Mouse (Mus musculus): ENCODE measurements around the gene Havcr2. TPM values are rescaled to one million over a fixed set of nuclear protein-coding genes. Genes with fewer than 3 reads are reported as not detected.
"Not testable (repeated sequence)": the region's sequence is repeated elsewhere in the genome, so short reads cannot be mapped to it uniquely, and the experiment has no call there.

Gene Havcr2
- polyA plus RNA-seq (2014; fragmentation: Nextera tagmentation; extraction: Ambion mirVana): 0.27 and 0.35 TPM in 2 replicates

DNA sequence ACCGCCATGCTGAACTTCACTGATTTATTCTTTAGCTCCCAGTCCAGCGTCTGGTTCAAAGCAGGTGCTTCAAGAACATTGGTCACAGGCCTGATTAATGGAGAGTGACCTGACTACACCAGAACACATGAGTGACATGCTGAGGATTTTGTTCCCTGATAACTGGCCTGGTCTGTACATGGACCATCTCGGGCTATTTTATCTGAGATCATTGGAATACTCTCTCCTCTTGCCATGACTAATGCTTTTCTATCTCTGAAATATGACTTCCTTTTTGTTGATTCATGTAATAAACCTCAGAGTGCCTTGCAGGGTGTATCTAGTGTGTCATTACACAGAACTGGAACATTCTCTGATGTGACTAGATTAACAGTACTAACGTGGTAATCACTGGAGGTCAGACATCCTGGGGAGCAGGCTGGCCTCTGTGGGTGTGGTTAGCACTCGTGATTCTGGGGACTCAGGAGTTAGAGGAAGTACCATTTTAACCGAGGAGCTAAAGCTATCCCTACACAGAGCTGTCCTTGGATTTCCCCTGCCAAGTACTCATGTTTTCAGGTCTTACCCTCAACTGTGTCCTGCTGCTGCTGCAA, at the start of gene Havcr2:
Havcr2 (plus strand) TSS at position 483 of the 593 bp plus-strand sequence.
- Histone ChIP-seq H3K4me2 (ENCODE audit: low read depth, low read length) (no peak within 1 kb of the TSS), H3K36me3 (ENCODE audit: control insufficient read depth, insufficient read depth, low read length) (no peaks in the 10 kb centered on the region), H3K9ac (replicated peaks; ENCODE audit: low read depth, low read length) (no peak within 1 kb of the TSS), H3K4me1 (ENCODE audit: control insufficient read depth, insufficient read depth, low read length) (no peaks in the 10 kb centered on the region), H3K4me3 (ENCODE audit: low read depth, low read length) (no peak within 1 kb of the TSS), H3K27ac (ENCODE audit: low read depth, low read length) (no peak within 1 kb of the TSS), H3K9me3 (ENCODE audit: control insufficient read depth, low read length) (no peaks in the 10 kb centered on the region), H3K27me3 (ENCODE audit: control insufficient read depth, insufficient read depth, low read length) (no peaks in the 10 kb centered on the region)
- no peak for ATAC-seq (ENCODE audit: low read depth)
- 79% methylated on average over 6 of the region's 6 CpGs for WGBS

DNA sequence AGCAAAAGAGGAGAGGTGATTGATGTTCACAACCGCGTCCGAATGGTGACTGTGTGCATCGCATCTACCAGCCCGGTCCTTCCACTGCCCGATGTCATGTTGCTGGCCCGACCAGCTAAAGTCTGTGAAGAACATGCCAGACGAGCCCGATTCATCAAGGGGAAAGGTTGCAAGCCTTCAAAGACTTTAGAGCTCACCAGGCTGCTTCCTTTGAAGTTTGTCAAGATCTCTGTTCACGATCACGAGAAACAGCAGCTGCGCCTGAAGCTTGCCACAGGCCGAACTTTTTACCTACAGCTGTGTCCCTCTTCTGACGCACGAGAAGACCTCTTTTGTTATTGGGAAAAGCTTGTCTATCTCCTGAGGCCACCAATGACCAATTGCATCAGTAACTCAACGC, 49.7 kb upstream of the Havcr2 start:
- no peak for ATAC-seq (ENCODE audit: low read depth)
- 84% methylated on average over 16 of the region's 16 CpGs for WGBS

DNA sequence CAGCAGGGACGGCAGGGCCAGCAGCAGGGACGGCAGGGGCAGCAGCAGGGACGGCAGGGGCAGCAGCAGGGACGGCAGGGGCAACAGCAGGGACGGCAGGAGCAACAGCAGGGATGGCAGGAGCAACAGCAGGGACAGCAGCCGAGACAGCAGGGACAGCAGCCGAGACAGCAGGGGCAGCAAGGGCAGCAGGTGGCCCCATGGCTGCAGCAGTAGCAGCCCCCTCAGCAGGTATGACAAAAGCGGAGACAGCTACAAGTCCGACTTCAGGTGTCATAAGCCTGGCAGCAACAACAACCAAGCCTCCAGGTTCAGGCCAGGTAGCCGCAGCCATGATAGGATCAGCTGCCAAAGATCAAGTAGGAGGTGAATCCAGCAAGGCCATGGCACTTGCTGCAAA, 48.0 kb upstream of the Havcr2 start:
- no peak overlapping the region for H3K9ac ChIP-seq (replicated peaks; ENCODE audit: low read depth, low read length)
- H3K27ac ChIP-seq (ENCODE audit: low read depth, low read length): no peak overlapping the region
- ATAC-seq (ENCODE audit: low read depth): no peak
- H3K4me2 ChIP-seq (ENCODE audit: low read depth, low read length): no peak overlapping the region
- no peaks in the 10 kb centered on the region for H3K4me1 ChIP-seq (ENCODE audit: control insufficient read depth, insufficient read depth, low read length)
- H3K4me3 ChIP-seq (ENCODE audit: low read depth, low read length): no peak overlapping the region
- H3K36me3 ChIP-seq (ENCODE audit: control insufficient read depth, insufficient read depth, low read length): no peaks in the 10 kb centered on the region
- 48% methylated on average over 10 of the region's 10 CpGs for WGBS
- no peaks in the 10 kb centered on the region for H3K27me3 ChIP-seq (ENCODE audit: control insufficient read depth, insufficient read depth, low read length)
- H3K9me3 ChIP-seq (ENCODE audit: control insufficient read depth, low read length): no peaks in the 10 kb centered on the region

More for the DNA sequence above, 49.7 kb upstream of the Havcr2 start:
- H3K4me2 ChIP-seq (ENCODE audit: low read depth, low read length): no peak overlapping the region
- H3K27me3 ChIP-seq (ENCODE audit: control insufficient read depth, insufficient read depth, low read length): no peaks in the 10 kb centered on the region
- no peak overlapping the region for H3K9ac ChIP-seq (replicated peaks; ENCODE audit: low read depth, low read length)
- no peak overlapping the region for H3K4me3 ChIP-seq (ENCODE audit: low read depth, low read length)
- H3K27ac ChIP-seq (ENCODE audit: low read depth, low read length): no peak overlapping the region
- no peaks in the 10 kb centered on the region for H3K9me3 ChIP-seq (ENCODE audit: control insufficient read depth, low read length)
- no peaks in the 10 kb centered on the region for H3K36me3 ChIP-seq (ENCODE audit: control insufficient read depth, insufficient read depth, low read length)
- H3K4me1 ChIP-seq (ENCODE audit: control insufficient read depth, insufficient read depth, low read length): no peaks in the 10 kb centered on the region

DNA sequence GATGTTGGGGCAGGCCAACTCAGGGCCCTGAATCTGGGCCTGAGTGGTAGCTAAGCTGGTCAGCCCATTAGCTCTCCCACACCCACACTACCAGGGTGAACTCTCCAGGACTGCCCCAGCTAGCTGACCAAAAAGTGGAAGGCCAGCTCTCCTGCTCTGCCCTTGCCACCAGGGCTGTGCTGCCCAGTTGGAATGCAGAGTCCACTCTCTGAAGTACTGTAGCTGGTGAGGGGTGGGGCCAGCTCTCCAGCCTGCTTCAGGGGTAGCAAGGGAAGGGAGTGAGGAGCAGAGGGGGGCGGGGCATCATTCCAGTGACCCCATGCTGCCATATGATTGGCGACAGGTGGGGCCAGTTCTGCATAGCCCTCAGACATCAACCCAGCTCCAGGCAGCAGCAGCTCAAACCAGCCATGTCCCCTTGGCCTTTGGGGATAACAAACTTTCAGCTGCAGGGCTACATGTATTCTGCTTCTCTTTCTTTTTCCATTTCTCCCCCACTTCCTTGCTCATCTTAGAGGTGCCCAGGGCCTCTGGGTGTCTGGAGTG, 44.6 kb upstream of the Havcr2 start:
- Histone ChIP-seq H3K27me3 (ENCODE audit: control insufficient read depth, insufficient read depth, low read length) (no peaks in the 10 kb centered on the region), H3K4me2 (ENCODE audit: low read depth, low read length) (no peak overlapping the region), H3K4me1 (ENCODE audit: control insufficient read depth, insufficient read depth, low read length) (no peaks in the 10 kb centered on the region), H3K9me3 (ENCODE audit: control insufficient read depth, low read length) (no peaks in the 10 kb centered on the region), H3K27ac (ENCODE audit: low read depth, low read length) (no peak overlapping the region), H3K4me3 (ENCODE audit: low read depth, low read length) (no peak overlapping the region), H3K36me3 (ENCODE audit: control insufficient read depth, insufficient read depth, low read length) (no peaks in the 10 kb centered on the region), H3K9ac (replicated peaks; ENCODE audit: low read depth, low read length) (no peak overlapping the region)
- 55% methylated on average over 2 of the region's 2 CpGs for WGBS
- ATAC-seq (ENCODE audit: low read depth): no peak

DNA sequence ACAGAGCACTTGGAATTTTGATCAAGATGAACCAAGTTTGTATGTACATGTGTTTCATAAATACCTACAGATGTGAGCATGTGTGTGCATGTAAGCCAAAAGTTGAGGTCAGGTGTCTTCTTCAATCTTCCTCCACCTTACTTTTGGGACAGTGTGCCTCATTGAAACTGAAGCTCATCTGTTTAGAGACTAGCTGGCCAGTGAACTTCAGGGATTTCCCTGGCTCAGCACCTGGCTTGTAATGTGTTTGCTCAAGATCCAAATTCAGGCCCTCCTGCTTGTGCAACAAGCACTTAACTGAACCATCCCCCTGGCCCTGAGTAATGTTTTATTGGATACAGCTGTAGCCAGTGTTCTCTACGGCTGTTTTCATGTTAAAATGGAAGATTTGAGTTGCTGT, 36.3 kb upstream of the Havcr2 start:
- 69% methylated on average over 1 of the region's 1 CpGs for WGBS
- Histone ChIP-seq H3K36me3 (ENCODE audit: control insufficient read depth, insufficient read depth, low read length) (no peaks in the 10 kb centered on the region), H3K4me1 (ENCODE audit: control insufficient read depth, insufficient read depth, low read length) (no peaks in the 10 kb centered on the region), H3K4me2 (ENCODE audit: low read depth, low read length) (no peak overlapping the region), H3K4me3 (ENCODE audit: low read depth, low read length) (no peak overlapping the region), H3K27me3 (ENCODE audit: control insufficient read depth, insufficient read depth, low read length) (no peaks in the 10 kb centered on the region), H3K27ac (ENCODE audit: low read depth, low read length) (no peak overlapping the region), H3K9me3 (ENCODE audit: control insufficient read depth, low read length) (no peaks in the 10 kb centered on the region), H3K9ac (replicated peaks; ENCODE audit: low read depth, low read length) (no peak overlapping the region)
- ATAC-seq (ENCODE audit: low read depth): no peak

DNA sequence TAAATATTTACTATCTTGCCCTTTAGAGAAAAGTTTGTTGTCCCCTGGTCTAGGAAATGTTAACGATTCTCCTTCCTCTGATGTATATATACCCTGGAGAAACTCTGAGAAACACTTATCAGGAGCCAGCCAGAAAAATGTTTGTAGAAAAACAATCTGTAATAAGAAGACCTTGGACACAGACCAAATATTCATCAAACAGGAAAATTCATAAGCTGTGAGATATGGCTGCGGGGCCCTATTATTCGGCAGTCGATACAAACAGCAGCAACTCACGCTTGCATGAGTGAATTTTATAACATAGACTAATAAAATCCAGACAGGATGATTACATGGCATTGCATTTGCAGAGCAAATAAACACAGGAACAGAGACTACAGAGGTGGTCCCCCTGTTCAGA, 35.9 kb upstream of the Havcr2 start:
- no peak for ATAC-seq (ENCODE audit: low read depth)
- H3K27ac ChIP-seq (ENCODE audit: low read depth, low read length): no peak overlapping the region
- no peak overlapping the region for H3K9ac ChIP-seq (replicated peaks; ENCODE audit: low read depth, low read length)
- H3K4me2 ChIP-seq (ENCODE audit: low read depth, low read length): no peak overlapping the region
- no peaks in the 10 kb centered on the region for H3K9me3 ChIP-seq (ENCODE audit: control insufficient read depth, low read length)
- no peaks in the 10 kb centered on the region for H3K36me3 ChIP-seq (ENCODE audit: control insufficient read depth, insufficient read depth, low read length)
- H3K4me3 ChIP-seq (ENCODE audit: low read depth, low read length): no peak overlapping the region
- H3K27me3 ChIP-seq (ENCODE audit: control insufficient read depth, insufficient read depth, low read length): no peaks in the 10 kb centered on the region
- 78% methylated on average over 5 of the region's 5 CpGs for whole genome bisulfite sequencing
- no peaks in the 10 kb centered on the region for H3K4me1 ChIP-seq (ENCODE audit: control insufficient read depth, insufficient read depth, low read length)

DNA sequence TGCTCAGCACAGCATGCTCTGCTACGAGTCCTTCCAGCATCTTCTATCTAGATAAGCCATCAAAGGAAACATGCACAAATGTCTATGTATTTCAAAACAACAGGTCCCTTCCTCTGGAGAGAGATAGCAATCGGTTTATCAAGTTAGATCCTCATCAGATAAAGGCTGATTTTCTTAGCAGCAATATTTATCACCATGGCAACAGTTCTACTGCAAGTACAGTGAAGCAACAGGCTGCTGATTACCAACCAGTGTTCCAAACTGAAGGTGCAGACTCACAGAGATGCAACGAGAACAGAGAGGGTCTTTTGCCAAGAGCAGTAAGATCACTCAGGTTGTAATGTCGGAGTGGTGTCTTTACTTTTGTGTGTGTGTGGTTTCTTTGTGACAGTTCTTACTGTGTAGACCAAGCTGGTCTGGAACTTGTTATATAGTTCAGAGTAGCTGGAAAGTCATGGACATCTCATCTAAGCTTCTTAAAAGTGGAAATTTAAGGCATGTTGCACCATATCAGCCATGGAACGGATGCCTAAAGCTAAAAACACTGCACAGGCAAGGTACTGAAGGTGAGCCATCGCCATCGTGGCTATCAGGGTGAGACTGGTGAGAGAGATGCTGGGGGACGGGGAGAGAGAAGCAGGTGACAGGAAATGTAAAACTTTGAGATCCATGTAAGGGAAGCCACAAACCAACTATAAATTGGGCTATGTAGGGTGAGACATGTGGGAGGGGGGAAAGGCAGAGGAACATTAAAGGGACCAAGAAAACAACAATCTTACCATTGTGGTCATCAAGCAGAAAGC, 33.4 kb upstream of the Havcr2 start:
- H3K4me1 ChIP-seq (ENCODE audit: control insufficient read depth, insufficient read depth, low read length): no peaks in the 10 kb centered on the region
- 89% methylated on average over 8 of the region's 8 CpGs for WGBS
- H3K4me3 ChIP-seq (ENCODE audit: low read depth, low read length): no peak overlapping the region
- no peaks in the 10 kb centered on the region for H3K27me3 ChIP-seq (ENCODE audit: control insufficient read depth, insufficient read depth, low read length)
- no peak overlapping the region for H3K4me2 ChIP-seq (ENCODE audit: low read depth, low read length)
- H3K9ac ChIP-seq (replicated peaks; ENCODE audit: low read depth, low read length): no peak overlapping the region
- no peak overlapping the region for H3K27ac ChIP-seq (ENCODE audit: low read depth, low read length)
- H3K9me3 ChIP-seq (ENCODE audit: control insufficient read depth, low read length): no peaks in the 10 kb centered on the region
- H3K36me3 ChIP-seq (ENCODE audit: control insufficient read depth, insufficient read depth, low read length): no peaks in the 10 kb centered on the region
- ATAC-seq (ENCODE audit: low read depth): no peak

DNA sequence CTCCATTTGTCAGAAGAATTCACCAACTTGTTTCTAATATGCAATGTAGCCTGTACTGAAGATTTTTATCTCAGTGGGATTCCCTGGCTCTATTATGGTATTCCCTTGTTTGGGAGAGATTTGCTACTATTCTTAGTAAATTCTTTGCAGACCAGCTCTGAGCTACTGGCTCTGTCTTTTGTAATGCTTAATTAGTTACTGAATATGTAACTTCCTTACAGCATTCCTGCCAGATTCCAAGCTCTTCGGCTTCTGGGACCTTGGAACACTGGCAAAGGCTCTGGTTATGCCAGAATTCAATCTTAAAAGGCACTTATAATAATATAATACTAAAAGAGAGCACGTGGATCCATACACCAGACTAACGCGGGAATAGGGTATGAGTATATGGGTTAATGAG, 26.6 kb upstream of the Havcr2 start:
- H3K27ac ChIP-seq (ENCODE audit: low read depth, low read length); ATAC-seq (ENCODE audit: low read depth); H3K9ac ChIP-seq (replicated peaks; ENCODE audit: low read depth, low read length); H3K9me3 ChIP-seq (ENCODE audit: control insufficient read depth, low read length); H3K36me3 ChIP-seq (ENCODE audit: control insufficient read depth, insufficient read depth, low read length); H3K4me3 ChIP-seq (ENCODE audit: low read depth, low read length); H3K27me3 ChIP-seq (ENCODE audit: control insufficient read depth, insufficient read depth, low read length); H3K4me1 ChIP-seq (ENCODE audit: control insufficient read depth, insufficient read depth, low read length); H3K4me2 ChIP-seq (ENCODE audit: low read depth, low read length): not testable (repeated sequence)
- 51% methylated on average over 4 of the region's 4 CpGs for WGBS

DNA sequence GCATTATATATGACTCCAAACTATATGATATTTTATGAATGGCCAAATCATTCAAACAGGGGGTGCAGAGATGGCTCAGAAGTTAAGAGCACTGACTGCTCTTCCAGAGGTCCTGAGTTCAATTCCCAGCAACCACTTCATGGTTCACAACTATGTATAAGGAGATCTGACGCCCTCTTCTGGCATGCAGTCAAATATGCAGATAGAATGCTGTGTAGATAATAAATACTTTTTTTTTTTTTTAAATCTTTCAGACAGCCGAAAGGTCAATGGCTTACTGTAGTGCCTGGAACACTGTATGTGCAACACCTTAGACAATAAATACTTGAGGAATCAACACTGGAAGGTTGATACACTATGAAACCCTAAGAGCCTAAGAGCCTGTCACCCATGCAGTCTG, 24.6 kb upstream of the Havcr2 start:
- Histone ChIP-seq H3K4me2 (ENCODE audit: low read depth, low read length) (no peak overlapping the region), H3K36me3 (ENCODE audit: control insufficient read depth, insufficient read depth, low read length) (no peaks in the 10 kb centered on the region), H3K9me3 (ENCODE audit: control insufficient read depth, low read length) (no peaks in the 10 kb centered on the region), H3K4me3 (ENCODE audit: low read depth, low read length) (no peak overlapping the region), H3K4me1 (ENCODE audit: control insufficient read depth, insufficient read depth, low read length) (no peaks in the 10 kb centered on the region), H3K27me3 (ENCODE audit: control insufficient read depth, insufficient read depth, low read length) (no peaks in the 10 kb centered on the region), H3K9ac (replicated peaks; ENCODE audit: low read depth, low read length) (no peak overlapping the region), H3K27ac (ENCODE audit: low read depth, low read length) (no peak overlapping the region)
- ATAC-seq (ENCODE audit: low read depth): no peak
- WGBS: 93% methylated on average over 2 of the region's 2 CpGs

Measured in neural tube, embryonic 14.5 days (tissue).